Mouse (Mus musculus) ES-Bruce4 (cell line): ENCODE data around the gene Gcn1l1.

Source experiments
- CTCF ChIP-seq: IDR thresholded peaks from one replicate; pipeline ENCODE4 v1.8.1; 2011; ENCODE audit warnings: low read depth, low read length
- POLR2A ChIP-seq: IDR thresholded peaks from one replicate; pipeline ENCODE4 v1.8.1; 2011; ENCODE audit warnings: low read length; ENCODE audit not compliant: insufficient read depth

GRCm38 (mm10) chr5:115633060-115633459 is 68.0 kb downstream of the Gcn1l1 start:
- TF ChIP-seq CTCF (no peak), POLR2A (no peak)
